In the genomic region with DNA sequence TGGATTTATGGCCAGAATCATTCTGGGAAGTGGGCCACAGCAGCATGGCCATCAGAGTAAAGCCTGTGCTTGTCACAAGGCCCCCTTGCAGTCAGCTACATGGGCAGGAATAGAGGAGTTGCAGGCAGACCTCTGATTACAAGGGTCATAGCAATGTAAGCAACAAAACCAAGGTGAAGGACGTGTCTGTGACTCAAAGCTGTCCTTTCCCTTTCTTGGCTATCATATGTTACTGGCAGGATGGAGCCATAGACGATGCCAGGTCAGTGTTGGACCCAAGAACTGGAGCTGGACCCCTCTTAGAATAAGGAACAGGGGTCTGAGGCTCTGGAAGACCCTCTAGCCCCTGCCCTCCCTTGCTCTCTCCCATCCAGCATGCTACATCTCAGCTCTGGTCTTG, we compare ENCODE assay signal across 31 mouse cellular contexts. TPM values are rescaled to one million over a fixed set of nuclear protein-coding genes. Genes with fewer than 3 reads are reported as not detected.
"Had no signal": no experiment of that assay in that cellular context is flagged by ENCODE, and none has a peak within 500 bp of the region (broad histone marks: within the 10 kb centered on the region; RNA-seq: fewer than 3 reads in every experiment).

No protein-coding gene starts in this region.

- H3K36me3 ChIP-seq: heart, embryonic 12.5 days; hindbrain, embryonic 12.5 days; intestine, embryonic 15.5 days; liver, embryonic 13.5 days; liver, embryonic 15.5 days had no signal

- H3K4me2 ChIP-seq: heart, embryonic 12.5 days; hindbrain, embryonic 12.5 days; hindbrain, embryonic 14.5 days; intestine, embryonic 15.5 days; limb, embryonic 12.5 days; liver, embryonic 11.5 days; liver, embryonic 13.5 days; liver, embryonic 15.5 days had no signal

- H3K4me1 ChIP-seq: liver, embryonic 13.5 days; liver, embryonic 15.5 days had no signal

- H3K4me3 ChIP-seq: heart, embryonic 10.5 days; heart, embryonic 12.5 days; hindbrain, embryonic 10.5 days; hindbrain, embryonic 12.5 days; intestine, embryonic 15.5 days; layer of hippocampus, adult 2 months; left cerebral cortex, adult 2 months; limb, embryonic 10.5 days; limb, embryonic 12.5 days; liver, embryonic 13.5 days; liver, embryonic 15.5 days had no signal

- H3K27ac ChIP-seq: heart, embryonic 10.5 days; hindbrain, embryonic 10.5 days; hindbrain, embryonic 12.5 days; hindbrain, embryonic 14.5 days; intestine, embryonic 15.5 days; layer of hippocampus, adult 2 months; left cerebral cortex, adult 2 months; liver, embryonic 13.5 days; liver, embryonic 15.5 days had no signal

- H3K9me3 ChIP-seq: heart, embryonic 10.5 days; heart, embryonic 12.5 days; hindbrain, embryonic 10.5 days; hindbrain, embryonic 12.5 days; intestine, embryonic 15.5 days; limb, embryonic 10.5 days; limb, embryonic 12.5 days; liver, embryonic 13.5 days; liver, embryonic 15.5 days had no signal

- H3K27me3 ChIP-seq: intestine, embryonic 15.5 days; limb, embryonic 12.5 days; liver, embryonic 13.5 days had no signal

- DNase-seq: gastrocnemius, postnatal 10 days; gastrocnemius, postnatal 25 days; heart, adult 18-20 months; heart, postnatal 10 days; heart, postnatal 4 days; kidney, adult 18-20 months; kidney, adult 8-10 months; kidney, postnatal 10 days; kidney, postnatal 25 days; kidney, postnatal 4 days; liver; liver, embryonic 13.5 days had no signal

- H3K9ac ChIP-seq: hindbrain, embryonic 12.5 days; hindbrain, embryonic 14.5 days; intestine, embryonic 15.5 days; limb, embryonic 12.5 days; liver, embryonic 13.5 days; liver, embryonic 15.5 days had no signal

- ATAC-seq: hindbrain, embryonic 16.5 days; inflammation-experienced regulatory T-cells, adult 6 months; intestine, embryonic 15.5 days; intestine, postnatal 0 days had no signal

RNA-seq across cellular contexts. Expression of a gene that starts 30.2 kb away (rescaled TPM):
- total RNA-seq: gastrocnemius, postnatal 10 days; gastrocnemius, postnatal 25 days; gastrocnemius, postnatal 4 days; granulocyte monocyte progenitor cell, adult 5-6 weeks; heart, postnatal 10 days; heart, postnatal 25 days; heart, postnatal 4 days had no signal
- polyA plus RNA-seq: heart, embryonic 10.5 days; heart, embryonic 12.5 days; heart, embryonic 14.5 days; inflammation-experienced regulatory T-cells, adult 6 months; liver, embryonic 11.5 days; liver, embryonic 13.5 days; liver, embryonic 15.5 days had no signal

RNA-seq across cellular contexts. Expression of a gene that starts 55.3 kb away (rescaled TPM):
- total RNA-seq: granulocyte monocyte progenitor cell, adult 5-6 weeks had no signal
- polyA plus RNA-seq: heart, embryonic 10.5 days; heart, embryonic 14.5 days; inflammation-experienced regulatory T-cells, adult 6 months had no signal
